Mouse (Mus musculus) stomach, adult 2 months (tissue): Measurements from ENCODE around the gene Chl1. TPM values are rescaled to one million over a fixed set of nuclear protein-coding genes. Genes with fewer than 3 reads are reported as not detected.

Experiments
- polyA plus RNA-seq: library from polyadenylated mRNA; depleted of rRNA; stranded (reverse); fragments of >200 nt; gene quantifications from 2 replicates; pipeline ENCODE4 v1.2.3, GENCODE M21; 2012; rRNA removed

Gene Chl1
- 0.08 and 0.28 TPM in 2 replicates for polyA plus RNA-seq

DNA sequence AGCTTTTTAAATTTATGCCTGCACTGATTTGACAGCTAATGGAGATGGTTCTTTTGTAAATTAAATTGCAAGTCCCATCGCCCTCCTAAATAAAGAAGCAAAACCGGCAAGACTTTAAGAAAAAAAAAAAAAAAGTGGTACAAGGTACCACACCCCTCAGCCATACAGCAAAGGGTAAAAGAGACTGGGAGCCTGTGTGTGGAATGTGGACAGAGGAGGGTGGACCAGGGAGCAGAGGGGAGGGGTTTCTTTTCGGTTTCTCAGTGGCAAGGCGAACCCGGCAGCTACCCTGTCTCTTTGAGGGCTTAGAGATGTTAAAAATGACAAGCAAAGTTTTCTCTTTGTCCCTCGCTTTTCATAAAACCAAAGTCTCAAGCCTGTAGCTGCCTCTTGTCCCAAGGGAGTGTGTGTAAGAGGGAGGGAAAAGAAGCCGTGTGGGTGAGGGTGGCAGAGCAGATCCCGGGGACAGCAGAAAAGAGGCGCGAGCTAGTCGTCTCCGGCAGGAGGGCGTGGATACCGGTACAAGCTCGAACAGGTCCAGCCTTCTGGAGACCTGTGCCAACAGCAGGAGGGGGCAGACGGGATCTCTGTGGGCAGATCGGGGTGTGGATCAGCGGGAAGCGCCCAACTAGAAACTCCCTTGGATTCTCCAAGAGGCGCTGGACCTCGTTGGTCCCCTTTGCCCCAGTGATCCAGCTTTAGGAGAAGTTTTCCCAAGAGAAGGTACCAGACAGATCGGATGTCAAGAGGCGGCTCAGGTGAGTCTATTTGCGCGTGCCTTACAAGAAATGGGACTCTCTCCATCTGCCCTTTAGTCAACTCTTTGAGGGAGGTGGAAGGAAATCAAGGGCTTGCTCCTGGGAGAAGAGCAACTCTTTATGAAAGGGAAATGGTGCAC, at the start of gene Chl1:
TSS of gene Chl1 (plus strand) at position 195 of the 898 bp plus-strand sequence.

